Mouse (Mus musculus): Measurements from ENCODE around the gene Myoc.

DNA sequence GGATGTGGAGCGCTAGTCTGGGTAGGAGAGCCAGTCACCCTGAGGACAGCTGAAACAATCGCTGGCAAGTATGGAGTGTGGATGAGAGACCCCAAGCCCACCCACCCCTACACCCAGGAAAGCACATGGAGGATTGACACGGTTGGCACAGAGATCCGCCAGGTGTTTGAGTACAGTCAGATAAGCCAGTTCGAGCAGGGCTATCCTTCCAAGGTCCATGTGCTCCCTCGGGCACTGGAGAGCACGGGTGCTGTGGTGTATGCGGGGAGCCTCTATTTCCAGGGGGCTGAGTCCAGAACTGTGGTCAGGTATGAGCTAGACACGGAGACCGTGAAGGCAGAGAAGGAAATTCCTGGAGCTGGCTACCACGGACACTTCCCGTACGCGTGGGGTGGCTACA lies 9.5 kb downstream of the Myoc start:
- TF ChIP-seq CTCF (IDR thresholded peaks at IDR 0.05; ENCODE audit: extremely low read depth, insufficient read length, insufficient replicate concordance, low read depth, low read length) (no peak), POLR2A (IDR thresholded peaks at IDR 0.05; ENCODE audit: low read depth, low read length) (no peak)
